Mouse (Mus musculus): Measurements from ENCODE around the gene Dmp1. TPM values are rescaled to one million over a fixed set of nuclear protein-coding genes. Genes with fewer than 3 reads are reported as not detected.

Gene Dmp1
- polyA plus RNA-seq, 1 experiment from 2014 or later = 0.77 TPM

- H3K27me3 ChIP-seq (ENCODE audit: control insufficient read depth, insufficient read depth, low read length) = no peaks in the 10 kb centered on the region
- no peaks in the 10 kb centered on the region for H3K4me1 ChIP-seq (replicated peaks; ENCODE audit: control insufficient read depth, insufficient read depth, low read length)
- H3K36me3 ChIP-seq (ENCODE audit: control insufficient read depth, insufficient read depth, low read length) = no peaks in the 10 kb centered on the region
- H3K4me2 ChIP-seq (ENCODE audit: low read depth, low read length, severe bottlenecking) = no peak overlapping the region
- no peak for DNase-seq (ENCODE audit: low spot score)
- H3K9me3 ChIP-seq (ENCODE audit: control insufficient read depth, low read length) = no peaks in the 10 kb centered on the region
- no peak overlapping the region for H3K9ac ChIP-seq (ENCODE audit: low read length)
- ATAC-seq (replicated peaks; ENCODE audit: low FRiP score) = no peak
- 86% methylated on average over 9 of the region's 9 CpGs for WGBS
- H3K4me3 ChIP-seq (ENCODE audit: low read depth, low read length) = no peak overlapping the region
- H3K27ac ChIP-seq (ENCODE audit: low read depth, low read length) = no peak overlapping the region
Observed at GRCm38 (mm10) chr5:104239674-104240378, 37.4 kb downstream of the Dmp1 start.

GRCm38 (mm10) chr5:104244261-104244660, 41.8 kb downstream of the Dmp1 start:
- Histone ChIP-seq H3K4me3 (ENCODE audit: low read depth, low read length) (no peak overlapping the region), H3K9ac (ENCODE audit: low read length) (no peak overlapping the region), H3K27me3 (ENCODE audit: control insufficient read depth, insufficient read depth, low read length) (no peaks in the 10 kb centered on the region), H3K9me3 (ENCODE audit: control insufficient read depth, low read length) (no peaks in the 10 kb centered on the region), H3K4me1 (replicated peaks; ENCODE audit: control insufficient read depth, insufficient read depth, low read length) (no peaks in the 10 kb centered on the region), H3K27ac (ENCODE audit: low read depth, low read length) (no peak overlapping the region), H3K36me3 (ENCODE audit: control insufficient read depth, insufficient read depth, low read length) (no peaks in the 10 kb centered on the region), H3K4me2 (ENCODE audit: low read depth, low read length, severe bottlenecking) (no peak overlapping the region)
- 90% methylated on average over 2 of the region's 2 CpGs for WGBS
- ATAC-seq (replicated peaks; ENCODE audit: low FRiP score) (no peak), DNase-seq (ENCODE audit: low spot score) (no peak)

GRCm38 (mm10) chr5:104251811-104252210, 49.4 kb downstream of the Dmp1 start:
- no peak for ATAC-seq (replicated peaks; ENCODE audit: low FRiP score)
- WGBS = 86% methylated on average over 5 of the region's 5 CpGs

DNA sequence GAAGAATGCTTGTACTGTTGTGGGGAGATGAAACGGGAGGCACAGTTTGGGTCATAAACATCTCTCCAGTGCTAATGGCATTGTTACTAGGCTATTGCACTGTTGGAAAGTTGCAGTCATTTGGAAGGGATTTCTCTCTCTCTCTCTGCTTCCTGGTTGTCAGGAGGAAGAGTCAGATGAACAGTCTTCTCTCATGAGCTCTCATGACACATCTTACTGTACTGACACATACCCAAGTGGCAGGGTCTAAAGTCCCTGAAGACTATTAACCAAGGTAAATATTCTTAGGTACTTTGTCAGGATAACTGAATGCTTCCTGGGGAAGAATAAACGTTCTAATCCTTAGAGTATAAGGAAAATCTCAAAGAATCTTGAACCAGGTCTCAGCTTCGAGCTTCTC, 54.2 kb downstream of the Dmp1 start:
- H3K4me1 ChIP-seq (replicated peaks; ENCODE audit: control insufficient read depth, insufficient read depth, low read length) = no peaks in the 10 kb centered on the region
- H3K4me3 ChIP-seq (ENCODE audit: low read depth, low read length) = no peak overlapping the region
- 75% methylated on average over 3 of the region's 3 CpGs for WGBS
- no peaks in the 10 kb centered on the region for H3K27me3 ChIP-seq (ENCODE audit: control insufficient read depth, insufficient read depth, low read length)
- no peak overlapping the region for H3K4me2 ChIP-seq (ENCODE audit: low read depth, low read length, severe bottlenecking)
- DNase-seq (ENCODE audit: low spot score) (no peak), ATAC-seq (replicated peaks; ENCODE audit: low FRiP score) (no peak)
- no peak overlapping the region for H3K27ac ChIP-seq (ENCODE audit: low read depth, low read length)
- H3K9me3 ChIP-seq (ENCODE audit: control insufficient read depth, low read length) = no peaks in the 10 kb centered on the region
- no peak overlapping the region for H3K9ac ChIP-seq (ENCODE audit: low read length)
- no peaks in the 10 kb centered on the region for H3K36me3 ChIP-seq (ENCODE audit: control insufficient read depth, insufficient read depth, low read length)

More at GRCm38 (mm10) chr5:104251811-104252210, 49.4 kb downstream of the Dmp1 start:
- Histone ChIP-seq H3K9ac (ENCODE audit: low read length) (no peak overlapping the region), H3K27ac (ENCODE audit: low read depth, low read length) (no peak overlapping the region), H3K4me1 (replicated peaks; ENCODE audit: control insufficient read depth, insufficient read depth, low read length) (no peaks in the 10 kb centered on the region), H3K9me3 (ENCODE audit: control insufficient read depth, low read length) (no peaks in the 10 kb centered on the region), H3K4me3 (ENCODE audit: low read depth, low read length) (no peak overlapping the region), H3K36me3 (ENCODE audit: control insufficient read depth, insufficient read depth, low read length) (no peaks in the 10 kb centered on the region), H3K27me3 (ENCODE audit: control insufficient read depth, insufficient read depth, low read length) (no peaks in the 10 kb centered on the region), H3K4me2 (ENCODE audit: low read depth, low read length, severe bottlenecking) (no peak overlapping the region)
- DNase-seq (ENCODE audit: low spot score) = no peak

- DNase-seq (ENCODE audit: low spot score) (no peak), ATAC-seq (replicated peaks; ENCODE audit: low FRiP score) (no peak)
- Histone ChIP-seq H3K9me3 (ENCODE audit: control insufficient read depth, low read length) (no peaks in the 10 kb centered on the region), H3K27ac (ENCODE audit: low read depth, low read length) (no peak overlapping the region), H3K4me1 (replicated peaks; ENCODE audit: control insufficient read depth, insufficient read depth, low read length) (no peaks in the 10 kb centered on the region), H3K27me3 (ENCODE audit: control insufficient read depth, insufficient read depth, low read length) (no peaks in the 10 kb centered on the region), H3K36me3 (ENCODE audit: control insufficient read depth, insufficient read depth, low read length) (no peaks in the 10 kb centered on the region), H3K4me3 (ENCODE audit: low read depth, low read length) (no peak overlapping the region), H3K9ac (ENCODE audit: low read length) (no peak overlapping the region), H3K4me2 (ENCODE audit: low read depth, low read length, severe bottlenecking) (no peak overlapping the region)
- WGBS = 84% methylated on average over 4 of the region's 4 CpGs
Observed at GRCm38 (mm10) chr5:104261908-104262461, 59.6 kb downstream of the Dmp1 start.

- no peak for DNase-seq (ENCODE audit: low spot score)
Observed at GRCm38 (mm10) chr5:104263014-104263776, 60.8 kb downstream of the Dmp1 start.

More at GRCm38 (mm10) chr5:104263014-104263776, 60.8 kb downstream of the Dmp1 start:
- Histone ChIP-seq H3K4me3 (ENCODE audit: low read depth, low read length) (no peak overlapping the region), H3K36me3 (ENCODE audit: control insufficient read depth, insufficient read depth, low read length) (no peaks in the 10 kb centered on the region), H3K9me3 (ENCODE audit: control insufficient read depth, low read length) (no peaks in the 10 kb centered on the region), H3K9ac (ENCODE audit: low read length) (no peak overlapping the region), H3K4me2 (ENCODE audit: low read depth, low read length, severe bottlenecking) (no peak overlapping the region), H3K4me1 (replicated peaks; ENCODE audit: control insufficient read depth, insufficient read depth, low read length) (no peaks in the 10 kb centered on the region), H3K27me3 (ENCODE audit: control insufficient read depth, insufficient read depth, low read length) (no peaks in the 10 kb centered on the region), H3K27ac (ENCODE audit: low read depth, low read length) (no peak overlapping the region)
- ATAC-seq (replicated peaks; ENCODE audit: low FRiP score) = no peak
- WGBS = 87% methylated on average over 13 of the region's 13 CpGs

Other genes with a start within 250 kb of the Dmp1 start
- not detected in 2 replicates for gene Hsd17b13, start 225.2 kb upstream of the Dmp1 start, polyA plus RNA-seq (2014; fragmentation: Nextera tagmentation; extraction: Ambion mirVana)
- gene Hsd17b11, start 180.7 kb upstream of the Dmp1 start, polyA plus RNA-seq (2014; fragmentation: Nextera tagmentation; extraction: Ambion mirVana) = 0.95 and 0.96 TPM in 2 replicates
- 61.3 and 65.2 TPM in 2 replicates for gene Nudt9, start 156.3 kb upstream of the Dmp1 start, polyA plus RNA-seq (2014; fragmentation: Nextera tagmentation; extraction: Ambion mirVana)
- gene Gm17660, start 125.0 kb upstream of the Dmp1 start, polyA plus RNA-seq (2014; fragmentation: Nextera tagmentation; extraction: Ambion mirVana) = not detected in 2 replicates
- 23.3 and 24.1 TPM in 2 replicates for gene Sparcl1, start 88.9 kb upstream of the Dmp1 start, polyA plus RNA-seq (2014; fragmentation: Nextera tagmentation; extraction: Ambion mirVana)
- gene Dspp, start 31.9 kb upstream of the Dmp1 start, polyA plus RNA-seq (2014; fragmentation: Nextera tagmentation; extraction: Ambion mirVana) = not detected in 2 replicates
- gene Ibsp, start 96.6 kb downstream of the Dmp1 start, polyA plus RNA-seq (2014; fragmentation: Nextera tagmentation; extraction: Ambion mirVana) = not detected in 2 replicates
- not detected in 2 replicates for gene Mepe, start 122.7 kb downstream of the Dmp1 start, polyA plus RNA-seq (2014; fragmentation: Nextera tagmentation; extraction: Ambion mirVana)
- 3.4 and 4.0 TPM in 2 replicates for gene Spp1, start 232.5 kb downstream of the Dmp1 start, polyA plus RNA-seq (2014; fragmentation: Nextera tagmentation; extraction: Ambion mirVana)

Data from forebrain, embryonic 11.5 days (tissue).